Mouse (Mus musculus) heart, postnatal 0 days (tissue): ENCODE measurements around the gene Map3k10. TPM values are rescaled to one million over a fixed set of nuclear protein-coding genes. Genes with fewer than 3 reads are reported as not detected.
A peak's percentile ranks its signal among the peaks of the same experiment; 100 is the strongest.
"Not testable (repeated sequence)": the region's sequence is repeated elsewhere in the genome, so short reads cannot be mapped to it uniquely, and the experiment has no call there.

Experiments used
- ATAC-seq: fragments of 200-750 bp; cut with Nextera tagmentation; 2 replicates; pipeline ENCODE4 v1.8.0; 2017; ENCODE audit warnings: low read depth, moderate number of reproducible peaks, moderate library complexity; ENCODE audit not compliant: insufficient read depth
- DNase-seq: peaks from one replicate; pipeline ENCODE4 v3.0.0-alpha.2; 2016; ENCODE audit warnings: low spot score
- H3K27ac ChIP-seq: fragments of 300-500 bp; sonication (generic); 2 replicates; pipeline ENCODE4 v1.5.1; 2014; ENCODE audit warnings: low read depth, mild to moderate bottlenecking
- H3K27me3 ChIP-seq: fragments of 300-500 bp; sonication (generic); 2 replicates; pipeline ENCODE4 v1.6.1; 2014; ENCODE audit warnings: low read length, mixed read lengths; ENCODE audit not compliant: control insufficient read depth, insufficient read depth
- H3K36me3 ChIP-seq: fragments of 300-500 bp; sonication (generic); replicated peaks from 2 replicates; pipeline ENCODE4 v1.6.1; 2014; ENCODE audit warnings: low read length, mixed read lengths; ENCODE audit not compliant: control insufficient read depth, insufficient read depth
- H3K4me1 ChIP-seq: fragments of 300-500 bp; sonication (generic); 2 replicates; pipeline ENCODE4 v1.6.1; 2014; ENCODE audit warnings: antibody characterized with exemption; ENCODE audit not compliant: control insufficient read depth, insufficient read depth
- H3K4me2 ChIP-seq: fragments of 300-500 bp; sonication (generic); 2 replicates; pipeline ENCODE4 v1.6.1; 2014; ENCODE audit warnings: low read depth, mild to moderate bottlenecking, low read length, moderate library complexity
- H3K4me3 ChIP-seq: fragments of 300-500 bp; sonication (generic); 2 replicates; pipeline ENCODE4 v1.5.1; 2014; ENCODE audit warnings: low read depth, low read length
- H3K9ac ChIP-seq: fragments of 300-500 bp; sonication (generic); replicated peaks from 2 replicates; pipeline ENCODE4 v1.6.1; 2014; ENCODE audit warnings: low read depth, low read length, mixed read lengths
- H3K9me3 ChIP-seq: fragments of 300-500 bp; sonication (generic); replicated peaks from 2 replicates; pipeline ENCODE4 v1.6.1; 2016; ENCODE audit warnings: low read length; ENCODE audit not compliant: control insufficient read depth
- CTCF ChIP-seq: IDR thresholded peaks from 2 replicates; pipeline ENCODE4 v1.5.1; 2016; ENCODE audit warnings: antibody characterized with exemption, control low read depth, low read depth
- EP300 ChIP-seq: IDR thresholded peaks from 2 replicates; pipeline ENCODE4 v1.6.1; 2016; ENCODE audit warnings: antibody characterized with exemption, low read depth
- WGBS: fragments of 180-500 bp; shearing (Covaris S2); extraction: QIAGEN DNeasy Blood & Tissue Kit; methylation state at CpG from one replicate; pipeline ENCODE4 v1.1.7; 2014; 5-methylcytosine and 5-hydroxymethylcytosine counted together
- polyA plus RNA-seq: library from polyadenylated mRNA; unstranded; fragments of >200 nt; fragmentation: Nextera tagmentation; extraction: Ambion mirVana; gene quantifications from 2 replicates; pipeline ENCODE4 v1.2.1, GENCODE M21; 2015
- total RNA-seq: library from RNA; depleted of rRNA; stranded (reverse); fragments of >200 nt; gene quantifications from 2 replicates; pipeline ENCODE4 v1.2.3, GENCODE M21; 2014; ENCODE audit warnings: low replicate concordance

The Map3k10 gene
- total and polyA plus RNA-seq, 2 experiments from 2014 or later, result 3.0 to 18.4 TPM

DNA sequence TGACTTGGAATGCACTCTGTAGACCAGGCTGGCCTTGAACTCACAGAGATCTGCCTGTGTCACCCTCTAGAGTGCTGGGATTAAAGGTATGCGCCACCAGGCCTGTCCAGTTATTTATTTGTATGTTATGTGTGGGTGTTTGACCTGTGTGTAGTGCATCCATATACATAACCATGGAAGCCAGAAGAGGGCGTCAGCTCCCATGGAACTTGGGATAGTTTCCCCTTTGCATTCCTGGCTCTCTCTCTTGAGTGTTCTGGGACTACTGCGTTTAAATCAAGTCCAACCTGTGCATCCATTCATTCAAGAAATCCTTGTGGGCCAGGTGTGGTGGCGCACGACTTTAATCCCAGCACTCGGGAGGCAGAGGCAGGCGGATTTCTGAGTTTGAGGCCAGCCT is 27.9 kb downstream of the Map3k10 start:
- Histone ChIP-seq H3K4me1 (no peaks in the 10 kb centered on the region), H3K9me3 (no peaks in the 10 kb centered on the region), H3K4me2 (no peak overlapping the region), H3K4me3 (no peak overlapping the region), H3K27me3 (0 out of 2 replicates have a peak, but pooled peaks cover 6% of the 10 kb centered on the region), H3K36me3 (no peaks in the 10 kb centered on the region), H3K9ac (no peak overlapping the region), H3K27ac (no peak overlapping the region)
- TF ChIP-seq CTCF (no peak), EP300 (no peak)
- 78% methylated on average over 7 of the region's 7 CpGs for WGBS
- DNase-seq (no peak), ATAC-seq (no peak)

DNA sequence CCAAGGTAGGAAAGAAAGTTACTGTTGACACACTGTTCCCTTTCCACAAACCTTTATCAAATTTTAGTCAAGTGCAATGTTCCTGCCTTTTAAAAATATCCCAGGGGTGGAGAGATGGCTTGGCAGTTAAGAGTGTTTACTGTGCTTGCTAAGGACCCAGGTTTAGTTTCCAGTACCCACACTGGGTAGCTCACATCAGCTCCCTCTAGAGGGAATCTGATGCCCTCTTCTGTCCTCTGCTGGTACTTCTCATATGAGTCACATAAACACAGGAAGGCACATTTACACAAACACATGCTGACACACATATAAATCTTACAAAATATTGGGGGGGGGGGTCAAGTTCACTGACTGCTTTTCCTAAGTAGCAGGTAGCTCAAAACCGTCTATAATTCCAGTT is 29.9 kb downstream of the Map3k10 start:
- 40% methylated on average over 1 of the region's 1 CpGs for WGBS
- no peak for ATAC-seq
- Histone ChIP-seq H3K27me3 (no peaks in the 10 kb centered on the region), H3K9ac (no peak overlapping the region), H3K36me3 (no peaks in the 10 kb centered on the region), H3K4me3 (no peak overlapping the region), H3K27ac (no peak overlapping the region), H3K9me3 (no peaks in the 10 kb centered on the region), H3K4me1 (no peaks in the 10 kb centered on the region), H3K4me2 (no peak overlapping the region)
- TF ChIP-seq EP300, result no peak
- peak; percentile 15; the same call in 1 of the 2 replicates for TF ChIP-seq CTCF
- no peak for DNase-seq

DNA sequence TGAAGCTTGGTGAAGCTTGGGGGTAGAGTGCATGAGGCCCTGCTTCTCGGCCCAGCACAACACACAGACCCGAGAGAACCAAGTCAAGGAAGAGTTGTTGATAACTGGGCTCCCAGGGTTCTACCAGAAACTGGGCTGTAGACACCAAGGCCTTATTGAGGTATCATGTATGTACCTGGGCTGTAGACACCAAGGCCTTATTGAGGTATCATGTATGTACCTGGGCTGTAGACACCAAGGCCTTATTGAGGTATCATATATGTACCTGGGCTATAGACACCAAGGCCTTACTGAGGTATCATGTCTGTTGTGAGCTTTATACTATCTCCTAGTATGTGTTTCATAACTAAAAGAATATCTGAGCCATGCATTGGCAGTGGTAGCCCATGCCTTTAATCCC is 39.3 kb downstream of the Map3k10 start:
- H3K4me3 ChIP-seq, H3K4me1 ChIP-seq, H3K27me3 ChIP-seq, DNase-seq, H3K27ac ChIP-seq, H3K4me2 ChIP-seq, H3K9ac ChIP-seq, H3K9me3 ChIP-seq, ATAC-seq: not testable (repeated sequence)
- H3K36me3 ChIP-seq, result peaks cover 68% of the 10 kb centered on the region
- 86% methylated on average over 2 of the region's 2 CpGs for WGBS

DNA sequence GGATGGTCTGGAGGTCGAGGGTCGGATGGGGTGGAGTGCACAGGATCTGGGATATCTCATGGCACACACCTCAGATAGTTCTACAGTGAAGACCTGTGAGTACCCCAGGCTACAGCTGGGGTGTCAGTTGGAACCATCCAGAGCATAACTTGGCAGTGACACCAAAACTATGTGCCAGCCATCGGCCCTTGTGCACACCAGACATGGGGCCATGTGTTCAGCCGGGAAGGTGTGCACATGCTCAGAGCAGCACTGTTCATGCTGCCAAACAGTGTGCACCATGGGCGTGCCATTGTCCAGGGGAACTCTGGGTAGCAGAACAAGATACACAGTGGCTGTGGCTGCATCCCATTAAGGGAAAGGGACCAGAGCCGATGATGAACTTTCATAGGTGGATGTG is 39.7 kb downstream of the Map3k10 start:
- peaks cover 72% of the 10 kb centered on the region for H3K36me3 ChIP-seq
- 94% methylated on average over 6 of the region's 6 CpGs for WGBS
- ATAC-seq (no peak), DNase-seq (no peak)
- no peak overlapping the region for H3K4me2 ChIP-seq
- no peak overlapping the region for H3K9ac ChIP-seq
- no peak for TF ChIP-seq EP300
- no peak for TF ChIP-seq CTCF
- no peaks in the 10 kb centered on the region for H3K4me1 ChIP-seq
- H3K4me3 ChIP-seq, result no peak overlapping the region
- H3K27ac ChIP-seq, result no peak overlapping the region
- no peaks in the 10 kb centered on the region for H3K9me3 ChIP-seq
- H3K27me3 ChIP-seq, result no peaks in the 10 kb centered on the region

DNA sequence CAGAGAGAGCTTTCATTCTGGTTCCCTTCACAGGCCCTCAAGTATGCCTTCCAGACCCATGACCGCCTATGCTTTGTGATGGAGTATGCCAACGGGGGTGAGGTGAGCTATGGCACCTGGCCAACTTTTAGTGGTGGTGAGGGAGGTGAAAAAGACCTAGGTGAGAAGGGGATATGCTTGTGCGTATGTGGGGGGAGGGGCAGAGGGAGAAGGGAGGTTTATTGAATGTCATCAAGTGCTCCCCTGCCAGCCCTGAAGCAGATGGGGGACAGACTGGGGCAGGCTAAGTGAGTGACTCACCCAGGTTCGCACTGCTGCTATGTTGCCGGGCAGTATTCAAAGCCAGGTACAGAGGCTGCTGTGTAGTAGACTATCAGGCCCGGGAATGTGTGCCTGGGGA is 41.2 kb downstream of the Map3k10 start:
- no peak overlapping the region for H3K4me3 ChIP-seq
- no peak overlapping the region for H3K9ac ChIP-seq
- no peaks in the 10 kb centered on the region; the same call in 1 of the 2 replicates for H3K4me1 ChIP-seq
- ATAC-seq (no peak), DNase-seq (no peak)
- H3K4me2 ChIP-seq, result no peak overlapping the region
- no peaks in the 10 kb centered on the region for H3K27me3 ChIP-seq
- no peak overlapping the region for H3K27ac ChIP-seq
- no peaks in the 10 kb centered on the region for H3K9me3 ChIP-seq
- peaks cover 86% of the 10 kb centered on the region for H3K36me3 ChIP-seq
- 88% methylated on average over 6 of the region's 6 CpGs for WGBS
- no peak for TF ChIP-seq CTCF
- no peak for TF ChIP-seq EP300

DNA sequence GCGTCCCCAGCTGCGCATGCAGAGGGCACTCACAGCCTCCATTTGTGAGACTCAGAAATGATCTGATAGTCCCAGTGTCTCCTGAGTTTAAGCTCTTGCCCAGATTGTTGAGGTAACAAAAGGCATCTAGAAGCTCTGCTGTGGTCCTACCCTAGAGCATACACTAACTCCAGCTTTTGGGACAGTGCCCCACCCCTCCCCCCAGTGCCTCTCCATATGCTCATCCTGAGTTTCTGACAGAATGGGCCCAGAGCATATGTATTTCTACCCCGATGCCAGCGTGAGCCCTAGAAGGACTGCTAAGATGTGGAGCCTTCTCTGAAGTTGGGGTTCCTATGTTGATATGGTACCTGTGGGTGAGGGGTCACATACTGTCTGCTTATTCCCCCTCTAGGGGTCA is 43.0 kb downstream of the Map3k10 start:
- H3K27me3 ChIP-seq, result no peaks in the 10 kb centered on the region
- ATAC-seq, result no peak
- H3K9ac ChIP-seq, result no peak overlapping the region
- no peaks in the 10 kb centered on the region; the same call in 1 of the 2 replicates for H3K4me1 ChIP-seq
- no peak overlapping the region for H3K4me3 ChIP-seq
- no peak overlapping the region for H3K27ac ChIP-seq
- H3K9me3 ChIP-seq, result no peaks in the 10 kb centered on the region
- H3K36me3 ChIP-seq, result peaks cover 86% of the 10 kb centered on the region
- TF ChIP-seq EP300 (no peak), CTCF (no peak)
- H3K4me2 ChIP-seq, result no peak overlapping the region
- DNase-seq, result no peak
- 95% methylated on average over 4 of the region's 4 CpGs for WGBS

DNA sequence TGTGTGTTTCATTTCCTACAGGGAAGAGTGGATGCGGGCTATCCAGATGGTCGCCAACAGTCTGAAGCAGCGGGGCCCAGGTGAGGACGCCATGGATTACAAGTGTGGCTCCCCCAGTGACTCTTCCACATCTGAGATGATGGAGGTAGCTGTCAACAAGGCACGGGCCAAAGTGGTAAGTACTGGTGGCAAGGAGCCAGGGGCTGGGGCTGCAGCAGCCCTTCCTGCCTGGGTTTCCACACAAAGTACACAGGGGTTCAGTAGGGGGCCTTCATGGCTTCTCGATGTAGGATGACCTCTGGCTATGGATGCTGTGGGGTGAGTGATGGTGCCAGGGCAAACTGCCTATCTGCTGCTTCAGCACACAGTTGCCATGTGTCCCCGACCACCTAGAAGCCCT is 45.6 kb downstream of the Map3k10 start:
- not testable (repeated sequence) for H3K4me3 ChIP-seq, DNase-seq, H3K4me2 ChIP-seq, ATAC-seq, H3K9me3 ChIP-seq, H3K27me3 ChIP-seq, H3K27ac ChIP-seq, H3K4me1 ChIP-seq, H3K9ac ChIP-seq
- 70% methylated on average over 7 of the region's 7 CpGs for WGBS
- H3K36me3 ChIP-seq, result peaks cover 80% of the 10 kb centered on the region
